Mouse (Mus musculus) lung, postnatal 25 days (tissue): ENCODE measurements around the gene Hps3.

Experiments used
- DNase-seq: peaks from one replicate; pipeline ENCODE4 v3.0.0; 2022; ENCODE audit warnings: low spot score

The Hps3 gene

GRCm38 (mm10) chr3:19948552-19948951 lies 86.6 kb downstream of the Hps3 start:
- DNase-seq: no peak
